Mouse (Mus musculus) left cerebral cortex, adult 2 months (tissue): Measurements from ENCODE around the gene Olfr1224-ps1. TPM values are rescaled to one million over a fixed set of nuclear protein-coding genes. Genes with fewer than 3 reads are reported as not detected.
"Not testable (repeated sequence)": the region's sequence is repeated elsewhere in the genome, so short reads cannot be mapped to it uniquely, and the experiment has no call there.

Experiments
- DNase-seq, 2 experiments: peaks; one replicate each; pipeline ENCODE4 v3.0.0; 2021 to 2022; ENCODE audit warnings: low spot score in 2 of 2, mixed read lengths in 1 of 2; ENCODE audit errors: extremely low spot score in 1 of 2
- H3K27ac ChIP-seq: fragments of 200-600 bp; 2 replicates; pipeline ENCODE4 v1.8.1; 2022
- H3K4me3 ChIP-seq: fragments of 200-600 bp; 2 replicates; pipeline ENCODE4 v1.8.1; 2022
- CTCF ChIP-seq: fragments of 200-600 bp; IDR thresholded peaks from 2 replicates; pipeline ENCODE4 v1.8.1; 2022; ENCODE audit warnings: antibody characterized with exemption, mild to moderate bottlenecking, moderate library complexity
- intact Hi-C: fragments of 180-260 bp; cut with DNase I; formaldehyde crosslinking; loops from one replicate; pipeline ENCODE4 v1.15.1; 2025
- long read RNA-seq, 2 experiments: library from polyadenylated mRNA; stranded (forward); transcript quantifications; one replicate each; pipeline ENCODE4 v2.0.0; 2021; ENCODE audit warnings: borderline mapping rate in 2 of 2
- total RNA-seq, 2 experiments: library from RNA; stranded (reverse); gene quantifications; 2 replicates each; pipeline ENCODE4 v1.2.3; 2021

Olfr1224-ps1 gene
- total RNA-seq, result not detected
- long read RNA-seq, experiment 1, result 0 reads
- long read RNA-seq, experiment 2, result 0 reads

DNA sequence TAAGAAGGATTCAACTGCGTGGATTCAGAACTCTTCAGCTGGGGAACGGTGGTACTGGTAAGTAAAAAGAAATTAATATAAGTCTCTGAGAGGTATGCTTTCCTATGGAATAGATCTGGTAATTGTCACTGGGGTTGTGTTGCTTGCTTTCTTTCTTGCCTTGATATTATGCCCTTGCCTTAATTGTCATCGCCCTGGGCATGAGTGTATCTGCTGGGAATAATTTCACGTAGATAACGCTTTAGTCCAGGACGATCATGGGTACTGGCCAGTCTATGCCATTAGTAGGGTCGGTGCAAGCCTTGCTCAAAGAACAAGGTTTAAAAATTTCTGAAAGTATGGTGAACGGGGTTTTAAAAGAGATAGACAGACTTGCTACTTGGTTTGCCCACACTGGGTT lies at the start of gene Olfr1224-ps1:
Gene Olfr1224-ps1, minus strand, starts transcription at position 101 of the 400 bp plus-strand sequence.
- not testable (repeated sequence) for DNase-seq

DNA sequence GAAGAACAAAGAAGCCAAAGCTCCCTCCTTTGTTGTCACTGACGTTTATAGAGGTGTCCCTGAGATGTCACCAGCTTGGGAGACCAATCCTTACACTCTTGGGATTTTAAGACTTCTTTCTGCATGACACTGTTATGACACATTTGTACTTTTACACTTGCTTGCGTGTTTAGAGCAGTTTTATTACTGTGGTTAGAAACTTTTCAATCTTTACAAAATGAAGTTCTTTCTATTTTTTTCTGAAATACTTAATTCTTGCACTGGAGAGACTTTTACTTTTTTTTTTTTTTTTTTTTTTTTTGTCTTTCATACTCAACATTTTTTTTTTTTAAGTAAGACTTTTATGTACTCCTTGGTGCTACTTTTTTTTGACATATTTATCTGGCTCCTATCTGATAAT lies 36.1 kb upstream of the Olfr1224-ps1 start, which contains the start of gene Olfr1226:
Gene Olfr1226, minus strand, starts transcription at position 101 of the 400 bp plus-strand sequence.
- no peak for TF ChIP-seq CTCF
- intact Hi-C loops, result no loop called here
- Histone ChIP-seq H3K27ac (no peak within 1 kb of the TSS), H3K4me3 (no peak within 1 kb of the TSS)
- no peak for DNase-seq

More for the DNA sequence above, at the start of gene Olfr1224-ps1:
- H3K4me3 ChIP-seq, intact Hi-C loops, H3K27ac ChIP-seq: not testable (repeated sequence)

DNA sequence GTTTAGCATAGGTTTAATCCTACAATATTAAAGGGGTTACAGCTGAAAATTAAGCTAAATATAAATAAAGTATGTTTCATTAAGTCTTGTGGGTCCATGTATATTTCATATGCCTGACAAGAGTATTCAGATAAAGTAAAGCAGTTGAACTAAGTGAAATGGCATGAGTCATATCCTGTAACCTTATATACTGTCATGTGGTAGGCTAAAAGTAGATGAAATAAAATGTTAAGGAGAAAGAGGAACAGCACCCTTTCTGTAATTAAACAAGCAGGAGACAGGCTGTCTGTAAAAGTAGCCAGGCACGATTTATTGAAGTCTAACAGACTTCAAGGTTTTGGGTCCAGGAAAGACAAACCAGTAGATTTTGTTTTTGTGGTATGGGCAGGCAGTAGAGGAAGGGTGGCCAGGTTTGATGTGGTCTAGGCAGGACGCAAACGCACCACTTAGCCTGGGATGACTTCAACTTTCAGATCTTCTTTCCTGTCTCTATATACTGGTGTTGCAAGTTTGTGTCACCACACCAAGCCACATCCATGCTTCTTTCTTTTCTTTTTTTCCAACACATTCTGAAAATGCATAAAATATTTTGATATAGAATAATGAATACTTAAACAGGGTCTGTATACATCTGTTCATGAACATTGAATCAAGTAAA lies 32.6 kb upstream of the Olfr1224-ps1 start:
- intact Hi-C loops, result no loop called here
- no peak for DNase-seq
- H3K27ac ChIP-seq, result no peak overlapping the region
- no peak overlapping the region for H3K4me3 ChIP-seq
- TF ChIP-seq CTCF, result no peak

DNA sequence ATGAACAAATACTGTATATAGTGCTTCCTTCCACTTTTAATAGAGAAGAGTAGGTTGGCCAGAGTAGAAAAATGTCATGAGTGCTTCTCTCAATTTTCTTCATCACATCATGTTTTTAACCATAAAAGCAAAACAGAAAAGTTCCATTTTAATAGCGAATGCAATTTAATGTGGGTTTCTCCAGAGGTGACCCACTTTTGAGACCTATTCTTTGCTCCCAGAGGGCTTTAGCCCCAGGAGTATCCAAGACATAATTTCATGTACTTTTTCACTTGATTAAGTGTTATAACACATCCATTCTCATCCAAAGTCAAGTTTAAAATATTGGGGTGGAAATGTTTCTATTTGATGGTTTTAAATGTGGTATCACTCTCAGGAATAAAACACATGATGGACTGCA lies 10.7 kb upstream of the Olfr1224-ps1 start, which contains the start of gene Olfr1225:
Gene Olfr1225, minus strand, starts transcription at position 101 of the 400 bp plus-strand sequence.
- Histone ChIP-seq H3K27ac (no peak within 1 kb of the TSS), H3K4me3 (no peak within 1 kb of the TSS)
- TF ChIP-seq CTCF, result no peak
- no peak for DNase-seq
- intact Hi-C loops, result no loop called here

DNA sequence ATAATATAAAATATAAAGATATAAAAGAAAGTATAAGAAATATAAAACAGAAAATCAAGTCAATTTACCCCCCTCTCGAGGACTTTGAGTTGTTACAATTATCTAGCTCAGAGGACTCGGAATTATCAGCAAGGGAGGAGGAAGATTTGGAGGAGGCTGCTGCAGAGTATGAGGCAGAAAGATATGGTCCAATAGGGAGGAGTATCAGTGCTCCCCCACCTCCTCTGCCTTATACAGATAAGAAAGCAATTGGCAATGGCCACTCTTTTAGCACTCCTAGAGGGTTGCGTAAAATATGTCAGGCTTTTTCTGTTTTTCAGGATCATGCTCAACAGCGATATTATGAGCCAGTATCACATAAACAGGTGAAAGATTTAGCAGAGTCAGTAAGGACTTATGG lies 820 bp upstream of the Olfr1224-ps1 start:
- H3K27ac ChIP-seq, H3K4me3 ChIP-seq, DNase-seq, intact Hi-C loops: not testable (repeated sequence)

DNA sequence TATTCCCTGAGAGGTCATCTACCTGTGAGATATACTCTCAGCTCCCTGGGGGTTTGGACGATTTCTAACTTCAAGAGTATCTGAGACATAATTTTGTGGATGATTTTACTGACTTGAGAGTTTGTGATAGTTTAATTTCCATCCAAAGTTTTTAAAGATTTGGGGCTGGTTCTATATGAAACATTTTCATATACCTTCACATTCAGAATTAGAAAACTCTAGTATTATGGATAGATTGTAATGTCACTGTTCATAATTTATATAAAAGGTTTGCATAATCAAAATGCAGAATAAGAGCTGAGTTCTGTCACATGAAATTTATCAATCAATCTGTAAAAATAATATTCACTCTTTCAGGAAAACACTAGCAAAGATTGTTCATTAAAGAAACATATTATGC lies 12.4 kb downstream of the Olfr1224-ps1 start, which contains the start of gene Olfr1223:
Gene Olfr1223, minus strand, starts transcription at position 101 of the 400 bp plus-strand sequence.
- no peak within 1 kb of the TSS for H3K27ac ChIP-seq
- DNase-seq, result no peak
- no peak for TF ChIP-seq CTCF
- no peak within 1 kb of the TSS for H3K4me3 ChIP-seq
- intact Hi-C loops, result no loop called here

DNA sequence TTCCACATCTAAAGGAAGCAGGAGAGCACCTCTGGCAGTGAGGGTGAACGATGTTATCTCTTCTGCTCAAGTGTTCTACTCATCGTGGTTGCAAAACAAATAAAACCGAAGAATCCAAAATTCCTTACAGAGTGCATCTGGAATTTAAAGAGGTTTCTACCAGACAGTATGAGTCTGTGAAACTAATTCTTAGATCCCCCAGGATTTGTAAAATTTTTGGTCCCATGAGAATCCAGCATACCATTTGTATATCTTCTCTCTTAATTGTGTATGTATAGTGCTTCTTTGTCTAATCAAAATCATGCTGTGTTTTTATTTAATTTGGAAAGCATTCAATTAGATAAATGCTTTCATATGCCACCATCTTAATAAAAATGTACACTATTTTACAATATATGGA lies 30.9 kb downstream of the Olfr1224-ps1 start, which contains the start of gene Olfr1222:
Gene Olfr1222, minus strand, starts transcription at position 101 of the 400 bp plus-strand sequence.
- no peak within 1 kb of the TSS for H3K4me3 ChIP-seq
- intact Hi-C loops, result no loop called here
- no peak within 1 kb of the TSS for H3K27ac ChIP-seq
- no peak for DNase-seq
- TF ChIP-seq CTCF, result no peak

DNA sequence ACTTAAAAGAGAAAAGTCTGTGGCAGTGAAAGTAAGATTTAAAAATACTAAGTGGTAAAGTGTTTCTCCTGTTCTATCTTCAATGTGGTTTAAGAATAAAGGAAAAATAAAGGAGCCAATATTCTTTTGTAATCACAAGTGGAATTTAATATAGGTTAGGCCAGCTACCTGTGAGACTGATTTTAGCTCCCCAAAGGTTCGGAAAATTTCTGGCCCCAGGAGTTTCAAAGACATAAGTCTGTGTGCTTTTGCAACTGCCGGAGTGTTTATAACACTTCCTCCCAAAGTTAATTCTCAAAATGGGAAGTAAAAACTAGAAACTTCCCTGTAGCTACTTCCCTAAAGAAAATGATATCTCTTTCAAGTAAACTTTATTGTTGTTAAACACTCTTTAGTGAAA lies 46.7 kb downstream of the Olfr1224-ps1 start, which contains the start of gene Olfr1221:
Gene Olfr1221, minus strand, starts transcription at position 101 of the 400 bp plus-strand sequence.
- intact Hi-C loops, result no loop called here
- TF ChIP-seq CTCF, result no peak
- Histone ChIP-seq H3K4me3 (no peak within 1 kb of the TSS), H3K27ac (no peak within 1 kb of the TSS)
- DNase-seq, result no peak

DNA sequence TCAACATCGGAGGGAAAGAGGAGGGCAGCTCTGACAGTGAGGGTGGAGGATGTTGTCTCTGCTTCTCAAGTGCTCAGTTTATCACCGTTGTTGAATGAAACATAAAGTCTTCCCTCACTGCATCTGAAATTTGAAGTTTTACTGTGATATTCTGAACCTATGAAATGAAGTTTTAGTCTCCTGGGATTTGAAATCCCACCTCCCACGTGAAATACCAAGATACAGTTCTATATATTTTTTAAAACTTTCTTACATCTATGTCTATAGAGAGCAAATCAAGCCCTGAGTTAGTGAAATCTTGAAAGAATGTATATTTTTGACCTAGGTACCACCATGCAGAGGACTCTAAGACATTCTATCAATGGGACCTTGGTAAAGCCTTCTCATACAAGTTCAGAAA lies 57.2 kb downstream of the Olfr1224-ps1 start, which contains the start of gene Olfr1220:
Gene Olfr1220, minus strand, starts transcription at position 101 of the 400 bp plus-strand sequence.
- no peak within 1 kb of the TSS for H3K27ac ChIP-seq
- no peak for DNase-seq
- no peak for TF ChIP-seq CTCF
- H3K4me3 ChIP-seq, result no peak within 1 kb of the TSS
- intact Hi-C loops, result no loop called here

DNA sequence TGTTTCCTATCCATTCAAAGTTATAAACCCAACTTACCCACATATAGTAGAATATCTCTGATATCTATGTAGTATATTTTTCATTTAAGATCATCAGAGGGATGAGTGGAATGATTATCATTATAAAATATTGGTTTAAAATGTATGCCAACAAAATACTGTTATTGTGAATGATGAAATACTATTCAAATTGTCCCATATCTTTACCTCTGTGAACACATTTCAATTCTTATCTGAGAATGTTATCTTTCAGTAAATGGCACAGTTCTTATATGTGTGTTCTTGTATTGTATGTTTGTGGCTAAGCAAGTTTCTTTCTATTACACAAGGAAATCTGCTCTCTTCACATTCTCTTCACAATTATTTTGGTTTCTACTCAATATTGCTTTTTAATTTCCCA lies 58.2 kb downstream of the Olfr1224-ps1 start:
- no peak for DNase-seq
- intact Hi-C loops, result no loop called here
- Histone ChIP-seq H3K4me3 (no peak overlapping the region), H3K27ac (no peak overlapping the region)
- TF ChIP-seq CTCF, result no peak

Other genes starting within 250 kb of the Olfr1224-ps1 start
- gene Olfr1209, start 248.9 kb downstream of the Olfr1224-ps1 start, total RNA-seq, result not detected
- not detected for gene Olfr1211, start 226.0 kb downstream of the Olfr1224-ps1 start, total RNA-seq
- gene Olfr1212, start 210.1 kb downstream of the Olfr1224-ps1 start, total RNA-seq, result not detected
- not detected for gene Gm13762, start 183.8 kb downstream of the Olfr1224-ps1 start, total RNA-seq
- gene Olfr1214, start 171.4 kb downstream of the Olfr1224-ps1 start, total RNA-seq, result not detected
- not detected for gene Olfr1215, start 157.1 kb downstream of the Olfr1224-ps1 start, total RNA-seq
- gene Olfr1216, start 145.8 kb downstream of the Olfr1224-ps1 start, total RNA-seq, result not detected
- gene Olfr1217, start 132.0 kb downstream of the Olfr1224-ps1 start, total RNA-seq, result not detected
- gene Olfr1218, start 102.9 kb downstream of the Olfr1224-ps1 start, total RNA-seq, result not detected
- not detected for gene Olfr1219, start 80.6 kb downstream of the Olfr1224-ps1 start, total RNA-seq
- not detected for gene Olfr1220, start 57.3 kb downstream of the Olfr1224-ps1 start, total RNA-seq
- not detected for gene Olfr1221, start 46.8 kb downstream of the Olfr1224-ps1 start, total RNA-seq
- gene Olfr1222, start 31.0 kb downstream of the Olfr1224-ps1 start, total RNA-seq, result not detected
- gene Olfr1223, start 12.5 kb downstream of the Olfr1224-ps1 start, total RNA-seq, result not detected
- gene Olfr1225, start 10.6 kb upstream of the Olfr1224-ps1 start, total RNA-seq, result not detected
- gene Olfr1226, start 36.0 kb upstream of the Olfr1224-ps1 start, total RNA-seq, result not detected
- gene Olfr1228, start 90.0 kb upstream of the Olfr1224-ps1 start, total RNA-seq, result not detected
- not detected for gene Olfr1229, start 123.9 kb upstream of the Olfr1224-ps1 start, total RNA-seq
- not detected for gene Olfr1230, start 133.2 kb upstream of the Olfr1224-ps1 start, total RNA-seq
- not detected for gene Olfr1231, start 143.0 kb upstream of the Olfr1224-ps1 start, total RNA-seq
- not detected for gene Olfr1232, start 165.6 kb upstream of the Olfr1224-ps1 start, total RNA-seq
- gene Olfr1233, start 178.3 kb upstream of the Olfr1224-ps1 start, total RNA-seq, result not detected
- not detected for gene Olfr1234, start 200.8 kb upstream of the Olfr1224-ps1 start, total RNA-seq
- gene Olfr1238, start 245.6 kb upstream of the Olfr1224-ps1 start, total RNA-seq, result not detected